Mouse (Mus musculus): ENCODE data around the gene Dbh. TPM values are rescaled to one million over a fixed set of nuclear protein-coding genes. Genes with fewer than 3 reads are reported as not detected.
A peak's percentile ranks its signal among the peaks of the same experiment; 100 is the strongest.

The Dbh gene
- polyA plus RNA-seq, 1 experiment from 2014 or later: 0.37 TPM

DNA sequence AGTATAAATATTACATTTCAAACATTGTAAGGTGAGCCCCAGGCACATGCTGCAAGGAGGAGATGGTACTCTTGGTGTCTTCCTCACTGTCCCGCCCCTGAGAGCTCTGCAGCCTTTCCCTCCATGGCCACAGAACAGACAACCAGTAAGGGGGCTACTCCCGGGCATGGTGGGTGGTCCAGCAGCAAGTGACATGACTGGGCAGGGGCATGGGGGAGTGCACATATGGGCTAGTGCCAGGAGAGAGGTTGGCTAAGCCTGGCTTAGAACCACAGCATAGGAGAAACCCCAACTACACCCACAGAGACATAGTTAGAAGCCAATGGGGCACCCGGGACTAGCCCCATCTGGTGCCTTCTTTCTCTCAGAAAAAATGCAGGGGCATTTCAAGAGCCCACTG, 28.7 kb upstream of the Dbh start:
- ATAC-seq (ENCODE audit: low FRiP score): no peak
- Histone ChIP-seq H3K4me2 (no peak overlapping the region), H3K9me3 (replicated peaks) (no peaks in the 10 kb centered on the region), H3K9ac (replicated peaks) (no peak overlapping the region), H3K4me3 (replicated peaks) (no peak overlapping the region), H3K36me3 (no peaks in the 10 kb centered on the region), H3K27me3 (replicated peaks) (peaks cover 21% of the 10 kb centered on the region), H3K27ac (replicated peaks) (no peak overlapping the region), H3K4me1 (0 out of 2 replicates have a peak, but pooled peaks cover 5% of the 10 kb centered on the region)
- 77% methylated on average over 3 of the region's 3 CpGs for WGBS

DNA sequence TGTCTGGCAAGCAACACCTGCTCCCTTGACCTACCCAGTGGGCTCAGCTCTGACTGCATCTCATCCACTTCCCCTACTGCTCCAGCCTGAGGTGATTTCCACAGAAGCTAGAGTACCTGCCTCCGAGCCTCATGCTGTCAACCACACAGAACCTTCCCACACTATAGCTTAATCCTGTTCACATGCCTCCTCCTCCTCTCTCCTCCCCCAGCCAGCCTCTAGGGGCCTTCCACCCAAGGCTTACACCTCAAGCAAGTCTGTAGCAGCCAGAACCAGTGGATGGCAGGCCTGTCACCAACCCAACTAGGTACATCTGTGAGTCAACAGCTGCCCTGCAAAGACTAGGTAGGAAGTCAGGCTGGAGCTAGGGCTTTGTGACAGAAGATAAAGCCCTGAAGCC, 28.2 kb upstream of the Dbh start:
- Histone ChIP-seq H3K4me3 (replicated peaks) (no peak overlapping the region), H3K9ac (replicated peaks) (no peak overlapping the region), H3K27me3 (replicated peaks) (peaks cover 25% of the 10 kb centered on the region), H3K4me1 (peaks cover 9% of the 10 kb centered on the region; the same call in 1 of the 2 replicates), H3K36me3 (no peaks in the 10 kb centered on the region), H3K27ac (replicated peaks) (no peak overlapping the region), H3K9me3 (replicated peaks) (no peaks in the 10 kb centered on the region), H3K4me2 (no peak overlapping the region)
- ATAC-seq (ENCODE audit: low FRiP score): no peak
- 64% methylated on average over 1 of the region's 1 CpGs for WGBS

DNA sequence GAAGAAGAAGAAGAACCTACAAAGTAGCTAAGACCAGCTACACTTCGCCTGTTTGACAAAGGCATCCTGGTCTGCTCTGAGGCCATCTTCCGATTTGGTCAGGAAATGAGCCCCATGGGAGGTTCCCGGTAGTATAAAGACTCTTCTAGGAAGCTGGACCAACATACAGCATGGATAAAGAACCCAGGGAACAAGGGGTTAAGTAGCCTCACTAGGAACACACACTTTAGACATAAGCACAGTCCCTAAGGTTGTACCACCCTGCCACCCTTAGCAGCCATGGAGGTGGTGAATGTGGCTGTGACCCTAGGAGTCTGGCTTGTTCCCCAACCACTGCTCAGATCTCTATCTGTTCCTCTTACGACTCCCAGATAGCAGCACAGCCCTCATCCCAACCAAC, 26.7 kb upstream of the Dbh start:
- peaks cover 30% of the 10 kb centered on the region for H3K27me3 ChIP-seq (replicated peaks)
- no peak overlapping the region for H3K27ac ChIP-seq (replicated peaks)
- WGBS: 68% methylated on average over 4 of the region's 4 CpGs

DNA sequence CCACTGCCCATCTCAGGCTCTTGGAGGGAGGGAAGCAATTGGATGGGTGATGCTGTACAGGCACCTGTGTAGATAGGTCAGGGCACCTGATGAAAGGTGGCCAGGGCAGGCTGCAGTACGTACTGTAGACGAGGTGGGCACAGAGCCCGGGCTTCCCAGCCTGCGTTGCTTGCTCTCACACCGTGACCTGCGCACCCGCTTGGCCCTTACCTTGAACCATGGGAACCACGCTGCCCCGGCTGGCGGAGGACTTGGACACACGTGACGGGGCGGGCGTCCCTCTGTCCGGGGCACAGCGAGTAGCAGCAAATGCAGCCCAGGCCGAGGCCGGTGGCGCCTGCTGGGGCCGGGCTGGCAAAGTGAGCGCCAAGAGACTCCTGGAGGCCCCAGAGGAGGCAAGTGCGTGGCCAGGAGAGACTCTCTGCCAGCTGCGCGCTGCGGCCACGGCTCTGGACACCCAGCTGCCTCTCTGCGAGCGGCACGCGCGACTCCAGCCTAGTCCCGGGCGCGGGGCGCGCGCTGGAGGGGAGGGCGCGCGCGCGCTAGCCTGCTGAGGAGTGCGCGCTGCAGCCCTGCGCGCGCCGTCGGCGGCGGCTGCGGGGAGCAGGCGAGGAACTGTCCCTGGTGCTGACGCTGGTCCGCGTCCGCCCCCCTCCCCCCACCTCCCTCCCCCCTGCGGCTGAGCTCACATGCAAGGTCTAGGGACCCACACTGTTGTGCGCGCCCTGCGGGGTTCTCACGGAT, 22.9 kb upstream of the Dbh start, which contains the start of gene Fam163b:
TSS of gene Fam163b (minus strand) at position 542 of the 744 bp plus-strand sequence.
- peak within 1 kb of the TSS; percentile 55 for H3K4me3 ChIP-seq (replicated peaks)
- no peaks in the 10 kb centered on the region for H3K9me3 ChIP-seq (replicated peaks)
- 1% methylated on average over 32 of the region's 62 CpGs for whole genome bisulfite sequencing
- H3K27ac ChIP-seq (replicated peaks): no peak within 1 kb of the TSS
- peak within 1 kb of the TSS; percentile 81 for H3K4me2 ChIP-seq
- peaks cover 25% of the 10 kb centered on the region for H3K4me1 ChIP-seq
- peak within 1 kb of the TSS; percentile 44 for H3K9ac ChIP-seq (replicated peaks)
- H3K27me3 ChIP-seq (replicated peaks): peaks cover 33% of the 10 kb centered on the region
- no peaks in the 10 kb centered on the region for H3K36me3 ChIP-seq
- peak; percentile 85 for ATAC-seq (ENCODE audit: low FRiP score)

More for the DNA sequence above, 26.7 kb upstream of the Dbh start:
- no peak for ATAC-seq (ENCODE audit: low FRiP score)
- Histone ChIP-seq H3K4me1 (peaks cover 25% of the 10 kb centered on the region), H3K4me3 (replicated peaks) (no peak overlapping the region), H3K36me3 (no peaks in the 10 kb centered on the region), H3K9ac (replicated peaks) (no peak overlapping the region), H3K4me2 (no peak overlapping the region), H3K9me3 (replicated peaks) (no peaks in the 10 kb centered on the region)

DNA sequence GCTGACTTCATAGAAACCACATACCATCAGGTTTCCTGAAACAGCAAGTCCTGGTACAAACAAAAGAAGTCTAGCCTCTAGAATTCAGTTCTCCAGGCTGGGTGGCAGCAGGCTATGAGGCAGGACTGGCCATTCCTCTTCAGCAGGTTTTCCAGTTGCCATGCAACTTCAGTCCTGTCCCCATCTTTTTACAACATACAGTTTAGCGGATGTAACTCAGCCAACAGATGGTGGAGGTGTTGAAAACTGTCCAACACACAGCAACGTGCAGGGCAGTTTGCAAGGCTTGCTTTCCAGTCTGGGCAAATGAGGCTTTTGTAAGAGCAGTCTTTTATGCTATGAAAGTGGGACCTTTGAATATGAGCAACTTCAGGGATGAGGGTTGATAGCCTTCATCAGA, 20.1 kb upstream of the Dbh start:
- H3K9me3 ChIP-seq (replicated peaks): no peaks in the 10 kb centered on the region
- H3K27me3 ChIP-seq (replicated peaks): peaks cover 23% of the 10 kb centered on the region
- no peak overlapping the region for H3K4me3 ChIP-seq (replicated peaks)
- H3K4me2 ChIP-seq: no peak overlapping the region
- ATAC-seq (ENCODE audit: low FRiP score): no peak
- H3K27ac ChIP-seq (replicated peaks): no peak overlapping the region
- 58% methylated on average over 2 of the region's 2 CpGs for WGBS
- H3K9ac ChIP-seq (replicated peaks): no peak overlapping the region
- H3K36me3 ChIP-seq: no peaks in the 10 kb centered on the region
- peaks cover 27% of the 10 kb centered on the region for H3K4me1 ChIP-seq

DNA sequence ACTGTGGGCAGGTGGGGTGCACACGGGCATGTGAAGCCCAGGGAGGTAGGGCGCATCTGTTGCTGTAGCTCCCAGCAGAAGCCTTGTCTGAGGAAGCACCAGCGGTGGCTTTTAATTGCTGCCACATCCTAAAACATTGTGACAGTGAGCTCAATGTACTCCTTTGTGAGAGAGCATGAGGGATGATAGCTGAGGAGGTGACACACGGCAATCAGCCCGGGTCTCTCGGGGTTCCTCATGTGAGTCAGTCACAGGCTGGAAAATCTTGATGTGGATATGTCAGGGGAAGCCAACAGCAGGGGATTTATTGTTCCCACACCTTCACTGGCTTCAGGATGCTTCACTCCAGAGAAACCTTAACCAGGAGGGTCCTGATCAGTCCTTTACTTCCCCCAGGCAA, 18.2 kb upstream of the Dbh start:
- H3K36me3 ChIP-seq: no peaks in the 10 kb centered on the region
- H3K4me3 ChIP-seq (replicated peaks): no peak overlapping the region
- peaks cover 7% of the 10 kb centered on the region; the same call in 1 of the 2 replicates for H3K27me3 ChIP-seq (replicated peaks)
- no peak overlapping the region for H3K9ac ChIP-seq (replicated peaks)
- no peak for ATAC-seq (ENCODE audit: low FRiP score)
- H3K4me2 ChIP-seq: no peak overlapping the region
- H3K9me3 ChIP-seq (replicated peaks): no peaks in the 10 kb centered on the region
- 67% methylated on average over 6 of the region's 6 CpGs for WGBS
- peaks cover 23% of the 10 kb centered on the region for H3K4me1 ChIP-seq
- H3K27ac ChIP-seq (replicated peaks): no peak overlapping the region

DNA sequence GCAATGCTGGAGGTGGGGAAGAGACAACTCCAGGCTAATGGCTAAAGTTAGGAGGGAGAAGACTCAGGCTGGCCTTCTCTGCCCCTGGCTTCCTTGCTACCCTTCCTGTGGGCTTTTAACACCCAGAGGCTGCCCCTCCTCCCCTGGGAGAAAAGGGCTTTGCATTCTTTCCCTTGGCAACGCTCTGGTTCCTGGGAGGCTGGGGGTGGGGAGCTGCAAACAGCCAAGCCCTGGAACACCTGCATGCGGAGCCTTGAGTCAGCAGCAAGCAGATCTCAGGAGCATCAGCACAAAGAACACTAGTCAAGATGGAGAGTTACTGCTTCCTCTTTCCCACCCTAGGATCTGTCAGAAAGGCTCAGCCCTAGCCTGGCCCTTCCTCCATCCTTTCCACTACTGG, 15.6 kb upstream of the Dbh start:
- no peak overlapping the region for H3K27ac ChIP-seq (replicated peaks)
- no peaks in the 10 kb centered on the region for H3K27me3 ChIP-seq (replicated peaks)
- H3K4me2 ChIP-seq: no peak overlapping the region
- no peak for ATAC-seq (ENCODE audit: low FRiP score)
- H3K9me3 ChIP-seq (replicated peaks): no peaks in the 10 kb centered on the region
- no peak overlapping the region for H3K9ac ChIP-seq (replicated peaks)
- H3K36me3 ChIP-seq: no peaks in the 10 kb centered on the region
- H3K4me3 ChIP-seq (replicated peaks): no peak overlapping the region
- 0% methylated on average over 2 of the region's 2 CpGs for WGBS
- peaks cover 3% of the 10 kb centered on the region; the same call in 1 of the 2 replicates for H3K4me1 ChIP-seq

DNA sequence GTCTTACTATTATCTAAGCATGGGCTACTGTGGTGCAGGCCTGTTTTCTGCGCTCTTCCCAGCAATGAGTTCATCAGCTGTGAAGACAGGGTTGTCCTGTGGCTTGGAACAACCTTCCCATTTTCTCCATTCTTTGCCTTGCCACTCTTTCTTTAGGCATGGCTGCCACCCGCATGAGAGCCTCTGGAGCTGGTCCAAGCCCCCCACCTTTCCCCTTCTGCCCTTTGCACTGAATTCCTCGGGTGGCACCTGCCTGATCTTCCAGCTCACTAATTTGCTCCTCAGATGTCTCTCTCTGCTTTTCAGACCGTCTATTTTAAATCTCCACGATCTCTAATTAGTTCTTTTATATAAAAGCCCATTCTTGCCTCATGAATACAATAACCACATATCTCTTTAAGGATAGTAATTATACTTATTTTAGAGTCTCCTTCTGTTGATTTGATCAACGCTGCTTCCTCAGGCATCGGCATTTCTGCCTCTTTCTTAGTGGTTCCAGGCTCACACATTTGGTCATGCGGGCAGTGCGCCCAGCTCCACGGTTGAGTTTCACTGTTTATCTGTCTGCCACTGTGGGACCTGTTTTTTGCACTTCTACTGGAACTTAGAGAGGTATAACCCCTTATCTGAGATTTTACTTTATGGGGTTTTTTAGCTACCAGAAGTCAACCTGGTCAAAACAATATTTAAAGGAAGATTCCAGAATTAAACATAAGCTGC, 10.4 kb upstream of the Dbh start:
- WGBS: 76% methylated on average over 10 of the region's 10 CpGs
- no peak for ATAC-seq (ENCODE audit: low FRiP score)
- no peaks in the 10 kb centered on the region for H3K27me3 ChIP-seq (replicated peaks)
- no peak overlapping the region for H3K4me3 ChIP-seq (replicated peaks)
- no peaks in the 10 kb centered on the region for H3K9me3 ChIP-seq (replicated peaks)
- H3K9ac ChIP-seq (replicated peaks): no peak overlapping the region
- no peaks in the 10 kb centered on the region for H3K4me1 ChIP-seq
- no peaks in the 10 kb centered on the region for H3K36me3 ChIP-seq
- H3K27ac ChIP-seq (replicated peaks): no peak overlapping the region
- no peak overlapping the region for H3K4me2 ChIP-seq

DNA sequence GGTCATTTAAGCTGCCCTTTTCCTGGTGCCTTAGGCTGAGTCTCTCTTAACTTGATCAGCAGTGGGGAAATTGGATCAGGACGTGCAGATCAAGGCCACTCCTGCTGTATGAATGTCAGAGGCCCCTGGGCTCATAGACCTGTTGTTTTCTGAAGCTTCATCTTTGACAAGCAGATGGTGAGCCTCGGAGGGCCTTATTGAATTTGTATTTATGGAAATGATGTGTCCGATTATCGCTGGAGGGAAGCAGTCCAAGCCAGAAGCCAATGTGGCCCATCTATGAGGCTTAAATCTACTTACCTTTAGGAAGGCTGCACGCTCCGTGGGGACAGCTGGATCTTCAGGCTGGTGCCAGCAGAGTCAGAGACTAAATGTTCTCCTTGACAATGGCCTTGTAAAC, 8.4 kb upstream of the Dbh start:
- no peak overlapping the region for H3K9ac ChIP-seq (replicated peaks)

DNA sequence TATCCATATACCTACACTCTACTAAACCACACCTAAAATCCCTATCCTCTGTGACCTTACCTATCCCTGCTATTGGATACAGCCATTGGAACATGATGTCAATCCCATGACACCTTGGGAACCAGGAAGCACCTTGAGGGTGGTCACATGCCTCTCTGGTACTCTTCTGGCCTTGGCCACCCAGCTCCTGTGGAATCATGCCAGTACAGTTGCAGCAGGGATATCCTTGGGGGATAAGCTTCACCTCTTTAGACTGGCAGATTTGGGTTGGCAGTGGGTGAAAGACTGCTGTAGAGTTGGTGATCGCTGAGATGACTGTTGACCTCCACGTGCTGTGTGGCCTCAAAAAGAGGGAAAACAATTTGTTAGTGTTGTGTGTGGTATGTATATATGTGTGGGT, 3.5 kb upstream of the Dbh start:
- Histone ChIP-seq H3K27me3 (replicated peaks) (no peaks in the 10 kb centered on the region), H3K9me3 (replicated peaks) (no peaks in the 10 kb centered on the region), H3K4me3 (replicated peaks) (no peak overlapping the region), H3K36me3 (no peaks in the 10 kb centered on the region), H3K27ac (replicated peaks) (no peak overlapping the region), H3K4me2 (no peak overlapping the region), H3K9ac (replicated peaks) (no peak overlapping the region), H3K4me1 (no peaks in the 10 kb centered on the region)
- 92% methylated on average over 2 of the region's 2 CpGs for WGBS
- no peak for ATAC-seq (ENCODE audit: low FRiP score)

More for the DNA sequence above, 8.4 kb upstream of the Dbh start:
- H3K4me2 ChIP-seq: no peak overlapping the region
- no peaks in the 10 kb centered on the region for H3K36me3 ChIP-seq
- no peaks in the 10 kb centered on the region for H3K4me1 ChIP-seq
- 68% methylated on average over 6 of the region's 6 CpGs for WGBS
- H3K9me3 ChIP-seq (replicated peaks): no peaks in the 10 kb centered on the region
- H3K27me3 ChIP-seq (replicated peaks): no peaks in the 10 kb centered on the region
- ATAC-seq (ENCODE audit: low FRiP score): no peak
- H3K4me3 ChIP-seq (replicated peaks): no peak overlapping the region
- no peak overlapping the region for H3K27ac ChIP-seq (replicated peaks)

DNA sequence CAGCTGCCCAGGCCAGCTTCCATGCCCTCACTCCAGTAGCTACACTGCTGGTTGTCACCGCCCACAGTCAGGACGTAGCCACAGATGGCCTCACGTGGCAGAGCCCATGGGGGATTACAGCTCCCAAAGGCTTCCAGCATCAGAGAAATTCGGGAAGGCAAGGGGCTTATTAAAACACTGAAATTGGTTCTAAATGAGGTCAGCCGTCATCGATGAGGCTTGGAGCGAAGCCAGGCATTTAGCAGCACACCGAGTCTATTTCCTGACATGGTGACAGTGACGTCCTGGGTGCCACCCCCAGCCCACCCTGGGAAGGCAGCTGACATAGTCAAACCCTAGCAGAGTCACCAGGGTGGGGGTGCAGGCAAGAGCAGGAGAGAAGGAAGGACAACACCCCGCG, 2.4 kb upstream of the Dbh start:
- Histone ChIP-seq H3K9me3 (replicated peaks) (no peaks in the 10 kb centered on the region), H3K4me2 (no peak overlapping the region), H3K4me1 (no peaks in the 10 kb centered on the region), H3K27me3 (replicated peaks) (no peaks in the 10 kb centered on the region), H3K36me3 (no peaks in the 10 kb centered on the region), H3K4me3 (replicated peaks) (no peak overlapping the region), H3K9ac (replicated peaks) (no peak overlapping the region), H3K27ac (replicated peaks) (no peak overlapping the region)
- 52% methylated on average over 11 of the region's 11 CpGs for WGBS
- ATAC-seq (ENCODE audit: low FRiP score): no peak

DNA sequence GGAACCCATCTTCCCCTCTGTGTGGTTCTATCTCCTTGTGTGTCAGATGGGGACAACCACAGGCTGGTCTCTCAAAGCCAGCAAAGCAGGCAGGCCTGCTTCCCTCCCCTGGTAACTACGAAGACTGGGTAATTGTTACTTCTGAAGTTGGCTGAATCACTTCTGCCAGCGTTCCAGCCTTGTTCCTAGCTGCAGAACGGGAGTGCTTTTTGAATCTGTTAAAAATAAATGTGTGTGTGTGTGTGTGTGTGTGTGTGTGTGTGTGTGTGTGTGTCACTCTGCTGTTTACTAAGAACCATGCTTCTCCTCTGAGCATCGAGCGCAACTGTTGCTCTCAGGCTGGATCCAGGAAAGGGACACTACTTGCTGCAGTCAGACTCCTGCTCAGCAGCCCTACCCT, 1.2 kb upstream of the Dbh start:
- no peaks in the 10 kb centered on the region for H3K4me1 ChIP-seq
- 73% methylated on average over 5 of the region's 5 CpGs for WGBS
- H3K4me3 ChIP-seq (replicated peaks): no peak overlapping the region
- ATAC-seq (ENCODE audit: low FRiP score): no peak
- no peak overlapping the region for H3K9ac ChIP-seq (replicated peaks)
- H3K9me3 ChIP-seq (replicated peaks): no peaks in the 10 kb centered on the region
- H3K36me3 ChIP-seq: no peaks in the 10 kb centered on the region
- no peaks in the 10 kb centered on the region for H3K27me3 ChIP-seq (replicated peaks)
- no peak overlapping the region for H3K27ac ChIP-seq (replicated peaks)
- H3K4me2 ChIP-seq: no peak overlapping the region

All from neural tube, embryonic 15.5 days (tissue).